Mouse (Mus musculus) heart, postnatal 0 days (tissue): ENCODE measurements around the gene Agpat3.

Experiments
- CTCF ChIP-seq: IDR thresholded peaks from 2 replicates; pipeline ENCODE4 v1.5.1; 2016; ENCODE audit warnings: antibody characterized with exemption, control low read depth, low read depth
- EP300 ChIP-seq: IDR thresholded peaks from 2 replicates; pipeline ENCODE4 v1.6.1; 2016; ENCODE audit warnings: antibody characterized with exemption, low read depth

GRCm38 (mm10) chr10:78260322-78260721, 92.0 kb downstream of the Agpat3 start:
- TF ChIP-seq CTCF (no peak), EP300 (no peak)
